Mouse (Mus musculus) heart, embryonic 12.5 days (tissue): ENCODE data around the gene Arhgap4. TPM values are rescaled to one million over a fixed set of nuclear protein-coding genes. Genes with fewer than 3 reads are reported as not detected.

Source experiments
- ATAC-seq: fragments of 200-750 bp; cut with Nextera tagmentation; 2 replicates; pipeline ENCODE4 v1.8.0; 2017; ENCODE audit warnings: moderate TSS enrichment, moderate library complexity; ENCODE audit not compliant: insufficient number of reproducible peaks, low FRiP score
- H3K27ac ChIP-seq: fragments of 300-500 bp; sonication (generic); 2 replicates; pipeline ENCODE4 v1.5.1; 2016; ENCODE audit warnings: mild to moderate bottlenecking, moderate library complexity; ENCODE audit not compliant: poor library complexity, severe bottlenecking
- H3K27me3 ChIP-seq: fragments of 300-500 bp; sonication (generic); replicated peaks from 2 replicates; pipeline ENCODE4 v1.6.1; 2016; ENCODE audit warnings: mild to moderate bottlenecking, moderate library complexity
- H3K36me3 ChIP-seq: fragments of 300-500 bp; sonication (generic); 2 replicates; pipeline ENCODE4 v1.6.1; 2016; ENCODE audit warnings: mild to moderate bottlenecking, moderate library complexity
- H3K4me1 ChIP-seq: fragments of 300-500 bp; sonication (generic); replicated peaks from 2 replicates; pipeline ENCODE4 v1.6.1; 2016; ENCODE audit warnings: mild to moderate bottlenecking
- H3K4me2 ChIP-seq: fragments of 300-500 bp; sonication (generic); 2 replicates; pipeline ENCODE4 v1.6.1; 2016; ENCODE audit warnings: mild to moderate bottlenecking, moderate library complexity
- H3K4me3 ChIP-seq: fragments of 300-500 bp; sonication (generic); 2 replicates; pipeline ENCODE4 v1.5.1; 2016; ENCODE audit warnings: mild to moderate bottlenecking
- H3K9ac ChIP-seq: fragments of 300-500 bp; sonication (generic); 2 replicates; pipeline ENCODE4 v1.6.1; 2016; ENCODE audit warnings: mild to moderate bottlenecking, moderate library complexity
- H3K9me3 ChIP-seq: fragments of 300-500 bp; sonication (generic); replicated peaks from 2 replicates; pipeline ENCODE4 v1.6.1; 2016; ENCODE audit warnings: mild to moderate bottlenecking, moderate library complexity
- WGBS: fragments of 180-500 bp; shearing (Covaris S2); methylation state at CpG from one replicate; pipeline ENCODE4 v1.1.7; 2016; 5-methylcytosine and 5-hydroxymethylcytosine counted together
- polyA plus RNA-seq: library from polyadenylated mRNA; unstranded; fragments of >200 nt; fragmentation: Nextera tagmentation; extraction: Ambion mirVana; gene quantifications from 2 replicates; pipeline ENCODE4 v1.2.1, GENCODE M21; 2016

Gene Arhgap4
- polyA plus RNA-seq, 1 experiment from 2014 or later, result 1.4 TPM

GRCm38 (mm10) chrX:73880194-73881035, 41.3 kb downstream of the Arhgap4 start:
- H3K4me3 ChIP-seq, result peak overlapping the region; percentile 50
- no peaks in the 10 kb centered on the region; the same call in 1 of the 2 replicates for H3K4me1 ChIP-seq
- ATAC-seq, result no peak
- WGBS, result 19% methylated on average over 42 of the region's 48 CpGs
- no peak overlapping the region for H3K27ac ChIP-seq
- H3K4me2 ChIP-seq, result peak overlapping the region; percentile 70
- 0 out of 2 replicates have a peak overlapping the region, but pooled peaks have one; percentile 4 for H3K9ac ChIP-seq
- peaks cover 48% of the 10 kb centered on the region for H3K27me3 ChIP-seq
- no peaks in the 10 kb centered on the region for H3K36me3 ChIP-seq
- H3K9me3 ChIP-seq, result no peaks in the 10 kb centered on the region

GRCm38 (mm10) chrX:73877014-73877413, 44.7 kb downstream of the Arhgap4 start:
- Histone ChIP-seq H3K4me2 (no peak overlapping the region), H3K36me3 (no peaks in the 10 kb centered on the region), H3K4me3 (no peak overlapping the region), H3K9ac (no peak overlapping the region), H3K27ac (no peak overlapping the region), H3K4me1 (no peaks in the 10 kb centered on the region; the same call in 1 of the 2 replicates), H3K27me3 (peaks cover 39% of the 10 kb centered on the region), H3K9me3 (no peaks in the 10 kb centered on the region)
- WGBS, result 68% methylated on average over 1 of the region's 1 CpGs
- ATAC-seq, result no peak

GRCm38 (mm10) chrX:73875881-73876280, 45.8 kb downstream of the Arhgap4 start:
- 48% methylated on average over 2 of the region's 2 CpGs for WGBS

GRCm38 (mm10) chrX:73871956-73872355, 49.7 kb downstream of the Arhgap4 start:
- no peaks in the 10 kb centered on the region for H3K4me1 ChIP-seq
- no peak overlapping the region for H3K4me2 ChIP-seq
- 35% methylated on average over 1 of the region's 1 CpGs for WGBS
- H3K4me3 ChIP-seq, result no peak overlapping the region
- no peak for ATAC-seq
- H3K27me3 ChIP-seq, result no peaks in the 10 kb centered on the region; the same call in 1 of the 2 replicates
- H3K9ac ChIP-seq, result no peak overlapping the region
- no peaks in the 10 kb centered on the region for H3K36me3 ChIP-seq
- no peak overlapping the region for H3K27ac ChIP-seq
- H3K9me3 ChIP-seq, result no peaks in the 10 kb centered on the region

More at GRCm38 (mm10) chrX:73875881-73876280, 45.8 kb downstream of the Arhgap4 start:
- no peaks in the 10 kb centered on the region for H3K9me3 ChIP-seq
- H3K4me2 ChIP-seq, result no peak overlapping the region
- ATAC-seq, result no peak
- H3K9ac ChIP-seq, result no peak overlapping the region
- no peak overlapping the region for H3K4me3 ChIP-seq
- H3K36me3 ChIP-seq, result no peaks in the 10 kb centered on the region
- H3K27ac ChIP-seq, result no peak overlapping the region
- peaks cover 28% of the 10 kb centered on the region for H3K27me3 ChIP-seq
- H3K4me1 ChIP-seq, result no peaks in the 10 kb centered on the region; the same call in 1 of the 2 replicates

- no peaks in the 10 kb centered on the region for H3K36me3 ChIP-seq
- ATAC-seq, result no peak
- H3K4me1 ChIP-seq, result no peaks in the 10 kb centered on the region
- no peaks in the 10 kb centered on the region for H3K9me3 ChIP-seq
- no peak overlapping the region for H3K9ac ChIP-seq
- no peaks in the 10 kb centered on the region; the same call in 1 of the 2 replicates for H3K27me3 ChIP-seq
- H3K4me3 ChIP-seq, result no peak overlapping the region
- H3K27ac ChIP-seq, result no peak overlapping the region
- H3K4me2 ChIP-seq, result no peak overlapping the region
Measured at GRCm38 (mm10) chrX:73871474-73871873, 50.2 kb downstream of the Arhgap4 start.

- H3K9ac ChIP-seq, result no peak overlapping the region
- no peaks in the 10 kb centered on the region for H3K4me1 ChIP-seq
- no peak for ATAC-seq
- no peak overlapping the region for H3K27ac ChIP-seq
- H3K4me3 ChIP-seq, result no peak overlapping the region
- H3K9me3 ChIP-seq, result no peaks in the 10 kb centered on the region
- H3K4me2 ChIP-seq, result no peak overlapping the region
- H3K36me3 ChIP-seq, result no peaks in the 10 kb centered on the region
- WGBS, result 15% methylated on average over 5 of the region's 5 CpGs
- no peaks in the 10 kb centered on the region for H3K27me3 ChIP-seq
Measured at GRCm38 (mm10) chrX:73869334-73869733, 52.3 kb downstream of the Arhgap4 start.

- H3K4me2 ChIP-seq, result no peak overlapping the region
- no peak overlapping the region for H3K27ac ChIP-seq
- WGBS, result 65% methylated on average over 1 of the region's 1 CpGs
- no peaks in the 10 kb centered on the region for H3K4me1 ChIP-seq
- no peaks in the 10 kb centered on the region for H3K36me3 ChIP-seq
- H3K4me3 ChIP-seq, result no peak overlapping the region
- H3K9me3 ChIP-seq, result no peaks in the 10 kb centered on the region
- no peak for ATAC-seq
- no peak overlapping the region for H3K9ac ChIP-seq
- H3K27me3 ChIP-seq, result no peaks in the 10 kb centered on the region
Measured at GRCm38 (mm10) chrX:73867852-73868251, 53.8 kb downstream of the Arhgap4 start.

- ATAC-seq, result no peak
- no peaks in the 10 kb centered on the region for H3K4me1 ChIP-seq
- H3K27me3 ChIP-seq, result no peaks in the 10 kb centered on the region; the same call in 1 of the 2 replicates
- no peak overlapping the region for H3K9ac ChIP-seq
- no peaks in the 10 kb centered on the region for H3K9me3 ChIP-seq
- WGBS, result 32% methylated on average over 3 of the region's 3 CpGs
- no peak overlapping the region for H3K4me2 ChIP-seq
- H3K36me3 ChIP-seq, result no peaks in the 10 kb centered on the region
- no peak overlapping the region for H3K4me3 ChIP-seq
- H3K27ac ChIP-seq, result no peak overlapping the region
Measured at GRCm38 (mm10) chrX:73867256-73867655, 54.4 kb downstream of the Arhgap4 start.

GRCm38 (mm10) chrX:73864692-73865091, 57.0 kb downstream of the Arhgap4 start:
- no peak overlapping the region for H3K4me3 ChIP-seq
- H3K27me3 ChIP-seq, result peaks cover 7% of the 10 kb centered on the region; the same call in 1 of the 2 replicates
- H3K36me3 ChIP-seq, result no peaks in the 10 kb centered on the region
- no peak for ATAC-seq
- no peak overlapping the region for H3K4me2 ChIP-seq
- H3K4me1 ChIP-seq, result no peaks in the 10 kb centered on the region
- H3K9me3 ChIP-seq, result no peaks in the 10 kb centered on the region
- H3K27ac ChIP-seq, result no peak overlapping the region
- H3K9ac ChIP-seq, result no peak overlapping the region
- 61% methylated on average over 3 of the region's 3 CpGs for WGBS

GRCm38 (mm10) chrX:73855087-73855408, 66.6 kb downstream of the Arhgap4 start:
- 38% methylated on average over 3 of the region's 3 CpGs for WGBS
- Histone ChIP-seq H3K36me3 (no peaks in the 10 kb centered on the region), H3K4me1 (no peaks in the 10 kb centered on the region), H3K4me3 (no peak overlapping the region), H3K9me3 (no peaks in the 10 kb centered on the region), H3K27me3 (peaks cover 9% of the 10 kb centered on the region; the same call in 1 of the 2 replicates), H3K27ac (no peak overlapping the region), H3K4me2 (no peak overlapping the region), H3K9ac (no peak overlapping the region)
- ATAC-seq, result no peak

- Histone ChIP-seq H3K9ac (no peak overlapping the region), H3K9me3 (no peaks in the 10 kb centered on the region), H3K4me2 (no peak overlapping the region), H3K4me3 (no peak overlapping the region), H3K4me1 (no peaks in the 10 kb centered on the region), H3K36me3 (no peaks in the 10 kb centered on the region), H3K27me3 (peaks cover 5% of the 10 kb centered on the region; the same call in 1 of the 2 replicates), H3K27ac (no peak overlapping the region)
- WGBS, result 70% methylated on average over 9 of the region's 9 CpGs
- no peak for ATAC-seq
Measured at GRCm38 (mm10) chrX:73854326-73855086, 67.2 kb downstream of the Arhgap4 start.
